Mouse (Mus musculus): ENCODE data around the gene 1700003F12Rik. TPM values are rescaled to one million over a fixed set of nuclear protein-coding genes. Genes with fewer than 3 reads are reported as not detected.

The 1700003F12Rik gene
- polyA plus RNA-seq, 2 experiments: 0.48 to 1.4 TPM

DNA sequence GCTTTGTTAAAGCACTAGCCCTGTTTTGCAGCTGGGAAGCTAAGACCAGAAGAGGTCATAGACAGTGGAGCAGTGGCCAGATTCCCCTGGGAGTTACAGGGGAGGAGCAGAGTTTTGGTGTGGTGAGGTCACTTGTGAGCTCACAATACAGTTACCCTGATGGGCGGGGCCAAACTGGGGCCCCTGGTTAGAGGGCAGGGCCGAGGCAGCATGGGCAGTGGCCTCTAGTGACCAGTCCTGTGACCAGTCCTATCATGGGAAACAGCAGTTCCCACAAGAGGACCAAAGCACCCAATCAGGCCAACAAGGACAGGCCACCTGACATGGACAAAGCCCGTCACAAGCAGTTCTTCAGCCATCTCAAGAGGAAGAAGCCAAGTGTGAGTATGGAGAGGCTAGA lies 1.8 kb downstream of the 1700003F12Rik start:
- Histone ChIP-seq H3K4me3 (replicated peaks; ENCODE audit: low read length) (no peak overlapping the region), H3K27ac (replicated peaks; ENCODE audit: low read depth, low read length) (no peak overlapping the region), H3K9ac (ENCODE audit: low read depth, low read length, severe bottlenecking) (no peak overlapping the region), H3K4me2 (replicated peaks; ENCODE audit: low read depth, low read length, severe bottlenecking) (no peak overlapping the region), H3K9me3 (ENCODE audit: control insufficient read depth, low read length) (no peaks in the 10 kb centered on the region), H3K36me3 (ENCODE audit: control insufficient read depth, insufficient read depth, low read length) (no peaks in the 10 kb centered on the region), H3K27me3 (ENCODE audit: control insufficient read depth, insufficient read depth, low read length) (peaks cover 15% of the 10 kb centered on the region), H3K4me1 (ENCODE audit: control insufficient read depth, insufficient read depth, low read length) (peaks cover 19% of the 10 kb centered on the region)
- WGBS: 43% methylated on average over 3 of the region's 3 CpGs
- TF ChIP-seq POLR2A (IDR thresholded peaks at IDR 0.05; ENCODE audit: borderline replicate concordance, extremely low read depth, insufficient read depth, insufficient read length): no peak
- ATAC-seq (ENCODE audit: low FRiP score, low read depth) (no peak), DNase-seq (ENCODE audit: low spot score) (no peak)

GRCm38 (mm10) chr2:154549127-154549885 lies 2.4 kb downstream of the 1700003F12Rik start:
- WGBS: 2% methylated on average over 42 of the region's 48 CpGs
- DNase-seq (ENCODE audit: low spot score): peak; percentile 75
- Histone ChIP-seq H3K9ac (ENCODE audit: low read depth, low read length, severe bottlenecking) (peak overlapping the region; percentile 52), H3K36me3 (ENCODE audit: control insufficient read depth, insufficient read depth, low read length) (no peaks in the 10 kb centered on the region), H3K4me1 (ENCODE audit: control insufficient read depth, insufficient read depth, low read length) (peaks cover 19% of the 10 kb centered on the region), H3K9me3 (ENCODE audit: control insufficient read depth, low read length) (no peaks in the 10 kb centered on the region), H3K27ac (replicated peaks; ENCODE audit: low read depth, low read length) (no peak overlapping the region), H3K4me3 (replicated peaks; ENCODE audit: low read length) (peak overlapping the region; percentile 44), H3K27me3 (ENCODE audit: control insufficient read depth, insufficient read depth, low read length) (peaks cover 15% of the 10 kb centered on the region), H3K4me2 (replicated peaks; ENCODE audit: low read depth, low read length, severe bottlenecking) (peak overlapping the region; percentile 94)
- no peak for TF ChIP-seq POLR2A (IDR thresholded peaks at IDR 0.05; ENCODE audit: borderline replicate concordance, extremely low read depth, insufficient read depth, insufficient read length)
- ATAC-seq (ENCODE audit: low FRiP score, low read depth): peak; percentile 76

DNA sequence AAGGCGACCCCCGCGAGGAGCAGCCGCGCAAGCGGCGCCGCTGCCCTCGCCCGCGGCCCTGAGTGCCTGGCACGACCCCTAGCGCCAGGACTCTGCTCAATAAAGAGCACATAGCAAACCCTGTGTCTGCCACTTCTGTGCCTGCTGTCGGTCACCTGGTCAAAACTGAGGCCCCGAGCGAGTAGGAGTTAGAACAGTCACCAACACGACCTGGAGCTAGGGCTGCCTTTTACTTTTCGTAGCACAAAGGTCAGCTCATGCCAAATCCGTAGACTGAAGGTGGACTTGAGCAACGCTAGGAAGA lies 3.0 kb downstream of the 1700003F12Rik start:
- DNase-seq (ENCODE audit: low spot score) (no peak), ATAC-seq (ENCODE audit: low FRiP score, low read depth) (no peak)
- 17% methylated on average over 20 of the region's 20 CpGs for WGBS
- Histone ChIP-seq H3K4me2 (replicated peaks; ENCODE audit: low read depth, low read length, severe bottlenecking) (peak overlapping the region; percentile 94), H3K27ac (replicated peaks; ENCODE audit: low read depth, low read length) (no peak overlapping the region), H3K36me3 (ENCODE audit: control insufficient read depth, insufficient read depth, low read length) (no peaks in the 10 kb centered on the region), H3K9ac (ENCODE audit: low read depth, low read length, severe bottlenecking) (peak overlapping the region; percentile 52), H3K27me3 (ENCODE audit: control insufficient read depth, insufficient read depth, low read length) (peaks cover 15% of the 10 kb centered on the region), H3K4me3 (replicated peaks; ENCODE audit: low read length) (peak overlapping the region; percentile 44), H3K9me3 (ENCODE audit: control insufficient read depth, low read length) (no peaks in the 10 kb centered on the region), H3K4me1 (ENCODE audit: control insufficient read depth, insufficient read depth, low read length) (peaks cover 19% of the 10 kb centered on the region)
- no peak for TF ChIP-seq POLR2A (IDR thresholded peaks at IDR 0.05; ENCODE audit: borderline replicate concordance, extremely low read depth, insufficient read depth, insufficient read length)

DNA sequence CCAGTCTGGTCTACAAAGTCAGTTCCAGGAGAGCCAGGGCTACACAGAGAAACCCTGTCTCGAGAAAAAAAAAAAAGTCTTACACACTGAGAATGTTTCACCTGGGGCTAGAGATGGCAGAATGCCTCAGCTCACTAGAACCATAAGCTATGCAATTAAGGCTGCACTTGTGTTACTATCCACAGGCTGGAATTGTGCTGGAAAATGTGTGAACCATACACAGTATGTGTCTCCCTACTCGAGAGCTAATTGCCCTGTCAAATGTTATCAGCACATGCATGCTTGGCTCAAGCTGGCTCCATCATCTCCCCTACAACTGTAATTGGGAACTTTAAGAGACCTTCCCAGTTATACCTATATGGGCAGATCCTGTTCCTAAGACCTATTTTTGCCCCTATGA lies 4.1 kb downstream of the 1700003F12Rik start:
- Histone ChIP-seq H3K27ac (replicated peaks; ENCODE audit: low read depth, low read length) (no peak overlapping the region), H3K4me1 (ENCODE audit: control insufficient read depth, insufficient read depth, low read length) (peaks cover 19% of the 10 kb centered on the region), H3K4me2 (replicated peaks; ENCODE audit: low read depth, low read length, severe bottlenecking) (no peak overlapping the region), H3K9ac (ENCODE audit: low read depth, low read length, severe bottlenecking) (no peak overlapping the region), H3K9me3 (ENCODE audit: control insufficient read depth, low read length) (no peaks in the 10 kb centered on the region), H3K4me3 (replicated peaks; ENCODE audit: low read length) (no peak overlapping the region), H3K27me3 (ENCODE audit: control insufficient read depth, insufficient read depth, low read length) (peaks cover 15% of the 10 kb centered on the region), H3K36me3 (ENCODE audit: control insufficient read depth, insufficient read depth, low read length) (no peaks in the 10 kb centered on the region)
- no peak for TF ChIP-seq POLR2A (IDR thresholded peaks at IDR 0.05; ENCODE audit: borderline replicate concordance, extremely low read depth, insufficient read depth, insufficient read length)
- ATAC-seq (ENCODE audit: low FRiP score, low read depth) (no peak), DNase-seq (ENCODE audit: low spot score) (no peak)
- WGBS: 69% methylated on average over 2 of the region's 2 CpGs

- peak within 1 kb of the TSS; percentile 41 for H3K4me2 ChIP-seq (replicated peaks; ENCODE audit: low read depth, low read length, severe bottlenecking)
- no peak within 1 kb of the TSS for H3K27ac ChIP-seq (replicated peaks; ENCODE audit: low read depth, low read length)
- H3K9me3 ChIP-seq (ENCODE audit: control insufficient read depth, low read length): no peaks in the 10 kb centered on the region
- ATAC-seq (ENCODE audit: low FRiP score, low read depth): no peak
- no peak for DNase-seq (ENCODE audit: low spot score)
- H3K4me3 ChIP-seq (replicated peaks; ENCODE audit: low read length): peak within 1 kb of the TSS; percentile 8; the same call in 1 of the 2 replicates
- peaks cover 15% of the 10 kb centered on the region for H3K27me3 ChIP-seq (ENCODE audit: control insufficient read depth, insufficient read depth, low read length)
- H3K4me1 ChIP-seq (ENCODE audit: control insufficient read depth, insufficient read depth, low read length): peaks cover 19% of the 10 kb centered on the region
- no peak for TF ChIP-seq POLR2A (IDR thresholded peaks at IDR 0.05; ENCODE audit: borderline replicate concordance, extremely low read depth, insufficient read depth, insufficient read length)
- 69% methylated on average over 4 of the region's 4 CpGs for WGBS
- no peaks in the 10 kb centered on the region for H3K36me3 ChIP-seq (ENCODE audit: control insufficient read depth, insufficient read depth, low read length)
- H3K9ac ChIP-seq (ENCODE audit: low read depth, low read length, severe bottlenecking): peak within 1 kb of the TSS; percentile 21; the same call in 1 of the 2 replicates
Observed at GRCm38 (mm10) chr2:154551476-154551875, 4.6 kb downstream of the 1700003F12Rik start, which contains the start of gene Actl10. TSS of gene Actl10 (plus strand) at chr2:154551776.

Measured in limb, embryonic 14.5 days (tissue).